Mouse (Mus musculus) kidney, adult 8-10 months (tissue): Measurements from ENCODE around the gene Ralgps1.

Experiments used
- DNase-seq, 2 experiments: peaks; one replicate each; pipeline ENCODE4 v3.0.0; 2022

The Ralgps1 gene

DNA sequence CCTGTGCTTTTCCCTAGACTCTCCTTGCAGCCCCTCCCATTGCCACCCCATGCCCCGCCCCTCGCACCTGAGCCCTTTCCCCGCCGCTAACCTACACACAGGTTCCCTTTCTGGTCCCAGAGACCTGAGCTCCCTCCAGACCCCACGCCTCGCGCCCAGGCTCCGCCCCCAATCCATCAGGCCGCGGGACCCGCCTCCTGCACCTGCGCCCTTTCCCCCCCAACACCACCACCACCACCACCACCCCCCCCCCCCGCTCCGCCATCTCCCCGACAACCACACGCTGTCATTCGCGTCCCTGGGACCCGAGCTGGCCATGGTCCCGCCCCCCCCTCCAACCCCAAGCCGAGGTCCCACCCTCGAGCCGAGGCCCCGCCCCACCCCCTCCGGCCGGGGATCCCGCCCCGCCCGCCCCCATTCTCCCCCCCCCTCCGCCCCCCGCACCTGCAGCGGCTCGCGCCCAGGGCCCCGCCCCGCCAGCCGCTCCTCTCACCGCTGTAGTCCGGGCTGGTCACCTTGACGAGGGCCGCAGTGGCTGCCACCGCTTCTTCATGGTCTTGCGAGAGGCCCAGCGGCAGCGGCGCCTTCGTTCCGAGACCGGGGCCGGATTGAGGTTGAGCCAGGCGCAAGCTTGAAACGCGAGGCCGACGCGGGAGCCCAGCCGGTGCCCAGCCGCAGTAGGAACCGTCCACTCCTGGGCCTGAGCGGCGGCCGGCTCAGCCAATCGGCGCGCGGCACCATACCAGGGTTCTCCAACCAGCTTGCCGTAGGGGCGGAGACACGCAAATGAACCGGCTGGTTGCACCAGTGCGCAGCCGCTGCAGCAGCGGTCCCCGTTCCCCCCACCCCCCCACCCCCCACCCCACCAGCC lies at the start of gene Ralgps1:
Gene Ralgps1, minus strand, starts transcription at position 710 of the 871 bp plus-strand sequence.
- DNase-seq: peak; percentile 98

DNA sequence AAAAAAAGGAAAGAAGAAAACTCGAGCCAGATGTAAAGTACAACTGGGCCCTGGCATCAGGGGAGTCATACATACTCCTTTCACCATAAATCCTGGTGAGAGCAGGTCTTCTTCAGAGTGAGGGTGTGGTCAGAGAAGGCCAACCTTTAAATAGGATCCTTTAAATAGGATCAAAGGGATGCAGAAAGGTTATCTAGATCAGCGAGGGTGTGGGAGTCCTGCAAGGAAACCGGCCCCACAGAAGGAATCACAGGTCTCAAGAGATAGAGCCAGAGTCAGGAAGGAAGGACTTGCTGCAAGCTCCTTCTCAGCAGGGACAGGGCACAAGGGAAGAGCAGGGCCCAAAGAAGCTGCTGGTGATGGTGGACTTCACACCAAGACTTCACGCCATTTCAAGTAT lies 46.2 kb upstream of the Ralgps1 start:
- no peak for DNase-seq

DNA sequence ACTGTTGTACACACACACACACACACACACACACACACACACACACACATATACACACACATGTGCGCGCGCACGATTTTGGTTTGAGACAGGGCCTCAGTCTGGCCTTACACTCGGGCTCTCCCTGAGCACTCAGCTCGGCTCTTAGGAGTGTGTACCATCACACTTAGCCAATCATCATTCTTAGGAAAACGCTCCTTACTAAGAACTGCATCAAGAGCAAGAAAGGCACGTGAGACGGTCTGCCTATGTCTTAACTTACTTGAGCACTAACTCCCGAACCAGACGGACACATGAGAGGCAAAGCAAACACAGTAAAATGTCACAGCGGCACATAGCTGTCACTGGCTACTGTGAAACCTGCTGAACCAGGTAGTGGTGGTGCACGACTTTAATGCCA lies 42.7 kb upstream of the Ralgps1 start:
- DNase-seq: no peak

DNA sequence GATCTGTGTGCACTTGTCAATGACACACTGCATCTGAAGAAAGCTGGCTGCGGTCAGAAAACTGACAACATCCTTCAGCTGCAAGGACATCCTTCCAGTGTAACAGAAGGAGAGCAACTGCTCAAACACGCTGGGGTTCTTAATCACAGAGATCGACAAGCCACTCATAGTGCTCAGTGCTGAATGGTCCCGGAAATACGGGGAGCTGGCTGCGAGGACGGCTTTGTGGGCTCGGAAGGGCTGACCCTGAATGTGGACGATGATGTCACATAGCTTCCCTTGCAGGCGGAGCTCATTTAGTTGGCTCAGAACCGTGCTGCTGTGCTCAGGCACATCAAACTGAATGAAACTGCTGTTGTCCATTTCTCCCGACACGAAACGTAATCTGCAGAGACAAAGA lies 40.8 kb upstream of the Ralgps1 start:
- DNase-seq: no peak

DNA sequence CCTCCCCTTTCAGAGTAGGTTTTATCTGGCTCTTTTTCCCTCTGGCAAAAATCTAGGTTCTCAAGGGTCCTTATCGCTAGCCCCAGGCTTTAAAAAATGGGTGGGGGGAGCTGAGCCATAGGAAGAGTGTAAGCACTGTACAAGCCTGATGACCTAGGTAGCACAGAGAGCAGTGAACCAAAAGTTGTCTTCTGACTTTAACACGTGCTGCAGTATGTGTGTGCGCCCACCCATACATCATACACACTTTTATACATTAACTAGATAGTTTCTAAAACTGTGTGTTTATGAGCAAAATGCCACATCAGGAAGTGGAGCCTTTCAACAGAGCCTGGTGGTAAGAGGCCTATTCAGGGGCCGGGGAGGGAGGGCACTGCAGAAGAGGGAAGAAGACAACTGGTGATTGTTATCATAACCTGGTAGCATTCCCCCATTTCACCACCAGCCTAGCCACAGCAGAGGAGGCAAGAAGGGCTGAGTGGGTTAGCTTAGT lies 32.3 kb upstream of the Ralgps1 start:
- no peak for DNase-seq

DNA sequence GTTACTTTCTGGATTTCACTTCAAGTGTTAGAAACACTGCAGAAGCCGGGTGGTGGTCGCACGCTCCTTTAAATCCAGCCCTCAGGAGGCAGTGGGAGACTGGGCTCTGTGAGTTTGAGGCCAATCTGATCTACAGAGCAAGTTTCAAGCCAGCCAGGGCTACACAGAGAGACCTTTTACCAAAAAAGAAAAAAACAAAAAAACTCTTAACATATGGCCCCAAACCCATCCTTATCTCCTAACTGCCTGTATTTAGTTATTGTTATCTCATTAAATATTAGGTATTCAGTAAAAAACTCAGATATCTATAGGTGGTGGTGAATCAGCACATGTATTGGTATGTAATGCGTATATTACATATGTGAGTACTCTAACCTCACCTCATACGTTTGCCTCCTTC lies 31.4 kb upstream of the Ralgps1 start:
- no peak for DNase-seq

DNA sequence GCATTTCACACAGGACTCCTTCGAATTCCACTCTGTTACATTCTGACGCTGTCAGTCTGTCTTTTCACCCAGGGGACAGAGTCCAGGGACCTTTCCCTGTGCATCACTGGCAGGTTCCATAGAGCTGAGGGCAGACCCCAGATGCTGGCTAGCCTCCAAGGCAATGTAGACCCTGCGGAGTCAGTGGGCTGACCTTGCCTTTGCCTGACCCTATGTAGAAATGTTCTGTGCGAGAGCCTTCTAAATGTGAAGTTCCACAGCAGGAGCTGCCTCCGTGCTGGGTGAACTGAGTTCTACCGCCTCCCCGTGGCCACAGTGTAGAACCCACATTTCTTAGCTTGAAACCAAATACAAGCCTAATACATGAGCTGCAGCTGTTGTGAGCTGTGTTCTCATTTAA lies 30.9 kb upstream of the Ralgps1 start:
- DNase-seq: peak; percentile 44 to 53

DNA sequence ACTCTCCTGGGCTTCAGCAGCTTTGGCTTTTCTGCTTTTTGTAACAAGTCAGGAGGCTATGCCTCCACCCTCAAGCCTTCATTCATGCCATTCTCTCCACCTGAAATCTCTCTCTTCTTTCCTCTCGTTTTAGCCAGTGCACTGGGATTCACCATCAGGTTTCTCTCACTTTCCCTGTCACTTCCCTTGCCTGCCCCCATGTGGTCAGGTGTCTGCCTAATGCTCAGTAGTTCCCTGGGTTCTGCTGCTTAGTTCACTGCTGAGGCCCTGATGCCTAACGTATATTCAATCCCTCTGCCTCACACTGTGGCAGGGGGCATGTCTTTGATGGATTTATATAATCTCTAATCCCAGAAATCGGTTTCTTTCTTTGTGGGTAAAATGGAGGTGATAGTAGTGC lies 29.9 kb upstream of the Ralgps1 start:
- DNase-seq: peak; percentile 9 to 29

DNA sequence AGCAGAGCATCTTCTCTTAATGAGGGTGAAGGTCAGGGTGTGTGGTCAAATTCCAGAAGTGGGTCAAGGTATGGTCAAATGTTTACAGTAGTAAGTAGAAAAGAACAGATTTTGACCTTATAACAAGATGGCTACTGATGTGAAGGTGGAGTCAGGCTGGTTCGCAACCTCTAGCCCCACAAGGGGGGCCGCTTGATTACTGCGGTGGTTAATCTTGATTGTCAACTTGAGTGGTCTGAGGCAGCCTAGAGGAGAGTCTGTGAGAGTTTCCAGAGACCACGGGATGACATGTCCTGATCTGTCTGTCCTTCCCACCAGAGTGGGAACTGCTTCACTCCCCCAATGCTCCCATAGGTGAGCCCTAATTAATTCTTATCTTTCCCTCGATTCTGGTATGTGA lies 29.3 kb upstream of the Ralgps1 start:
- DNase-seq: no peak

DNA sequence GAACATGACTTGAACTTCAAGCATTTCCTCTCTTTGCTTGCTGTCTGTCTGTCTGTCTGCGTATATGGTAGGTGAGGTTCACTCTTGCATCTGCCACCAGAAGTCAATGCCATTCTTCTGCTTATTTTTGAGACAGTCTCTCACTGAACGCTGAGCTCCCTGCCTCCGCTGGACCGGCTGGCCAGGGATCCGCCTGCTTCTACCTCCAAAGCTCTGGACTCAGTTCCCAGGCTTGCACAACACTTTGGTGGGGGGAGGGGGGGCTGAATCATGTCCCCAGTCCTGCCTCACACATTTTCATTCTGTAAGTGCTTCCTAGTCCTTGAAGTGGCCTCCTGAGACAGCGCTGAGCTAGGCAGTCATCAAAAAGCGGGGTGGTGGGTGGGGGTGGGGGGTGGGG lies 27.8 kb upstream of the Ralgps1 start:
- DNase-seq: no peak

DNA sequence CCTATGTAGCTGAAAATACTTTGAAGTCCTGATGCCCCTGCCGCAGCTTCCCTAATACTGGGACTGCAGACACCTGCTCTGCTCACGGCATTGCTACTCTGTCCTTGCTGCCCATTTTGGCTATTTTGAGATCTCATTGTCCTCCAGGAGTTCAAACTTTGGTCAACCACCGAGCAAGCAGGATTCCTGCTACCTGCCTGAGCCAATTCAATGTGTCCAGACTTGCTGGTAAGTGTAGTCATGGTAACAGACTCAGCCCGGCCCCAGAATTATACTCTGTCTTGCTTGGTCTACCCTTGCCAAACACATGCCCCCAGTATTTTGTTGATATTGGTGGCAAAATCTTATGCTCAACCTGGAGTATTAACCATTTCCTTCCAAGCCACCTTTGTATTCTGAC lies 25.8 kb upstream of the Ralgps1 start:
- no peak for DNase-seq

DNA sequence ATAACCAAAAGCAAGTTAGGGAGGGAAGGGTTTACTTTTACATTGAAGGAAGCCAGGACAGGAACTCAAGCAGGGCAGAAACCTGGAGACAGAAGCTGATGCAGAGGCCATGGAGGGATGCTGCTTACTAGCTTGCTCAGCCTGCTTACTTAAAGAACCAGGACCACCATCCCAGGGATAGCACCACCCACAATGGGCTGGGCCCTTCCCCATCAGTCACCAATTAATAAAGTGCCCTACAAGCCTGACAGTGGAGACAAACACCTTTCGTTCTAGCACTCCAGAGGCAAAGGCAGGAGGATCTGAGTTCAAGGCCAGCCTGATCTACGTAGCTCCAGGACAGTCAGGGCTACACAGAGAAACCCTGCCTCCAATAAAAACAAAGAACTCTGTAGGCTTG lies 23.8 kb upstream of the Ralgps1 start:
- DNase-seq: no peak

DNA sequence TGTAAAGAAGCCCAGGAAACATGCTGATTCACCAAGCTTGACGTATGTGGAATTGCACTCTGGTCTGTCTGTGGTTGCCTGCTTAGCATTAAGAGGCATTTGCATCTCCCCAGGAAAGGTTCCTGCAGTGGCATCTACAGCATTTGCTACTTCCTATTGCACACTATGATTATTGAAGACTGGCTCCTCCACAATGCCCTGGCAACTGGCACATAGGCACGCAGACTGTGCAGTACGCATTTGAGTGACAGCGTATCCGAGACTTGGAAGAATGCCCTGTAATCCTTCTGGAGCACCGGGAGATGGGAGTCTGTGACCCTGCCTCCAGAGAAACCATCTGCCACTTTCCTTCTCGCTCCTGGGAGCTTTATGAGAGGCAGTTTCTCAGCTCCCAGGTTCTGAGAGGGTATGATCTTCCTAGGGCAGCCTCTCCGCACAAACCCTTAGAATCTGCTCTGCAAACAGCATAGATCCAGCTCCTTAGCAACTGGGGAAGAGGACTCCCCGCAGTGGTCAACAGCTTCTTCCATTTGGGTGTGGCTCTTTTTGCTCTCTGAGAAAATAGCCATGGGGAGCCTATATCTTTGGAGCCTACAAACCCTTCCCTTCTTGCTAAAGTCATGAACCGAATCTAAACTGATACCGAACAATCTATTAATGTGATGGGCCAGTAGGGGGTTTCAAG lies 22.8 kb upstream of the Ralgps1 start:
- DNase-seq: no peak

DNA sequence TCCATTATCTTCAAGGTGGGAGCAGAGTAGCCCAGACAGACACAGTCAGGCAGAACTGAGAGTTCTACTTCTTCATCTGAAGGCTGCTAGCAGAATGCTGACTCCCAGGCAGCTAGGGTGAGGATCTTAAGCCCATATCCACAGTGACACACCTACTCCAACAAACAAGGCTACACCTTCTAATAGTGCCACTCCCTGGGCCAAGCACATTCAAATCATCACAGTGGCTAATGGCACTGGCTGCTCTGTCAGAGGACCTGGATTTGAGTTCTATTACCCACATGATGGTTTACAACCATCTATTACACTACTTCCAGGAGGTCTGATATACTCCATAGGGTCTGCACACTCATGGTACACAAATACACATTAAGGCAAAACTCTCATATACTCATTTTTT lies 21.7 kb upstream of the Ralgps1 start:
- DNase-seq: no peak

DNA sequence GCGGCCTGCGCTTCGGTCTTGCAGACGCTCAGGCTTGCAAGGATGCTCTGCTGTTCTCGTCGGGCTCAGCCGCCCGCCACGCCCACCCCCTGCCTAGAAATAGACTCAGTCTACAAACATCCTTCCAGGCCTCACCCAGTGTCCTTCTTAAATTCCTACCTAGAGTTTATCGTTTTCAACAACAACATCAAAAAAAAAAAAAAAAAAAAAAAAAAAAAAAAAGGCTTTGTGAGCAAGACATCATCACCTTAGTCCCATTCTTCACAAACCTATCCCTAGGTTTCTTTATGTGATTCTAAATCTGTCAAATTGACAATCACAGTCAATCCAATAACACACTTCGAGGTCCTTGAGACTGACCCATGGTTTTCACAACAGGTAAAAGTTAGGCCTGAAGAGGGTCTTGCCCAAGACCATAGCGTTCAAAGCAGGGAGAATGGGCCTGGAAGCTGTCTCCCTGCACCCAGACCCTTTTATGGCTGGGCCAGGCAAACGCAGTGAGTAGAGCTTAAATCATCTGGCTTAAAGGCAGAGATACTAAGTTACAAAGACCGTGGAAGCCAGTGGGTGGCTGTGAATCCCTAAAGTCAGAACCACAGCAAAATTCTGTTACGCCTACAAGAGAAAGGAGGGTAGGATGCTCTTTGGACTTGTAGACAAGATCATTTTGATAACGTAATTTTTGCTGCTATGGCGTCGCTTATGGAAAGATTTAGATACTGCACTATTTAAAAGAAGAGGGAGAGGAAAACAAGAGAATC lies 542 bp upstream of the Ralgps1 start:
- no peak for DNase-seq

DNA sequence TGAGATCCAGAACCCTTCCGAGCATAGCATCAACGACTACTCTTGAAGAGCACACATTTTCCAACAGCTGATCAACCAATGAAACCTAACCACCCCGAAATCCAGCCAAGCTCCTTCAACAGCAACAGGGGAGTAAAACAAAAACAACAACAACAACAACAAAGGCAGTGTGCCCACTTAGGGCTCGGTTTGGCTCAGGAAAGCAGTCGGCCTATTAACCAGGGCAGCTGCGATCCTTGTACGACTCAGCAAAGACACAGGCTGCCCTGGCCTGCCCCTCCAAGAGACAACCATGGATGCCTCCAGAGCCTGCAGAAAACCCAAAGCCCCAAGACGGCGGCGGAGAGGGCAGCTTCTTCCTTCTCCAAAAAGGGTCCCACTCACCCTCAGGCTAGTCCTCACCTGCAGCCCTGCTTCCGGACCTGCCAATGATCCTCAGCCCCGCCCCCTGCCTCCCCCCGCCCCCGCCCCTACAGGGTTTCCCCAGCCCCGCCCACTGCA lies 960 bp downstream of the Ralgps1 start:
- DNase-seq: no peak

DNA sequence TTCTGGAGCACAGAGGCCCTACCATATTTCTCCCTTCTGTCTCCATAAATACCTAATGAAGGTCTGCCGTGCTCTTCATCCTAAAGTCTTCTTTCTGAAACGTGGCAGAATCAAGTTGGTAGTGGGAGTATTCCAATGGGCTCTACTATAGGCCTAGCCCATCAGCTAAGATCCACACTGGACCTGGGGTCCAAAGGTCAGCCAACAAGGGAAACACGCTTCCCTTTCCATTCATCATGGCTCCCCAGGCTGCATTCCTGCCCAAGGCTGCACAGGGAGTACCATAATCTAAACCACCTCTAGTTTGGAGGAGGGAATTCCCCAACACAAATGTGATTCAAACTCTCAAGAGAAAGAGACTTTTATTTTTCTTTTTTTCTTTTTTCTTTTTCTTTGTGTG lies 1.8 kb downstream of the Ralgps1 start:
- DNase-seq: peak in 1 of 2 experiments; percentile 17

DNA sequence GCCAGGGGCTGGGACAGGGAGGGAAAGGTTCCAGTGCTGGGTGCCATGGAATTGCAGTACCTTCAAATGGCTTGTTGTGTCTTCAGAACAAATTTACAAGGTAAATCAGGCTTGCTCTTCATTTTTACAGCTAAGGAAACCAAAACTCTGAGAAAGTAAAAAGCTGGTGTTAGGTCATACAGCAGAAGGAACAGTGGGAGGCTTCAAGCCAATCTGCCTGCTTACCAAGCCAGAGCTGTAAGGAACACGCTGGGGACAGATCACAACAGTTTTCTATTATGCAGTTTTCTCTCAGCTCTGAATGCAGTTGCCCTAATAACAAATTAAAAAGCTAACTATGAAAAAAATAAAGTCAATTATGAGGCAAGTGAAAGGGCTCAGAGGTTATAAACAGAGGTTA lies 2.8 kb downstream of the Ralgps1 start:
- no peak for DNase-seq

DNA sequence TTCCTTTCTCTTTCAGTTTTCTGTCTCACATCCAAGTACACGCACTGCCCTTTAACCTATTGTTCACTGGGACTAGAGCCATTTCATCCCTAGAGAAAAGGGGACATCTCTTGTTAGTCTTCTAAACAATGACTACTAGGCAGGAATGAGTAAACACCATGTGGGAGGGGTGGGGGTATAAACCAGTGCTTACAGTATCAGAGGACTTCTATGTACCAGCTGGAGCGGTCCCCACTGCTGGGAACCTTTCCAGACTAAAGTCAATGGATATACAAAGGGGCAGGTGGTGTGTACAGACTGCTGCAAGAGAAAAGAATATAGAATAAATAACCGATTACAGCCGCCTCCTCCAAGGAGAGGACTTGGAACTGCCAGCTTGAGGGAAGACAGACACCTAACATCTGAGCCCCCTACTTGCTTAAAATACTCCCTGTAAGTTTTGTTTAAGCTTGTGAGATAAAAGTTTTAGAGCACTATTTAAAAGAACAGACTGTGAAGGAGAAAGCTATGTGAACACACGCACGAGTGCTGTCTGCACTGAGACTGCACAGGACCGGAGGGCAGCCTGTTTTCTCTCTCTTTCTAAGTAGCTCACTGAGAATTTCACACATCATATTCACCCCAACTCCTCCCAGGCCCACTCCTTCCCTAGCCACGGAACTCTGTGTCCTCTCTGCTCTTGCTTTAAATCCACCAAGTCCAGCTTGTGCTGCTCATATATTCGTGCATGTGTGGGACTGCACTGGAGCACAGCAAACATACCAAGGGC lies 5.4 kb downstream of the Ralgps1 start:
- DNase-seq: peak in 1 of 2 experiments; percentile 40

DNA sequence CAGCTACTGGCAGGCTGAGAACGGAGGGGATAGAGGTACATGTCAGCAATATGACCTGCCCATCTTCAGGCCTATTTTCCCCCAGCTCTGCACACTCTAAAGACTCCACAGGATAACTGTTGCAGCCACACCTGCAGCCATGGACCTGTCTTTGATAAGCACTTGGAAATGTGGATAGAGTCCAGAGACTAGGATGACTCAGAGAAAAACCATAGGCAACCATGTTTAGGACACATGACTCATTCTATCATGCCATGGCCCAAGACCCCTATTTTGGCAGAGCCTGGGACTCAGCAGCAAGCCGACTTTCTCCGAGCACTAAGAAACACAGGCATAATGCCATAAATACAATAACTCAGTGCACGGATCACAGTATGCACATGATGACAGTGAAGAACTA lies 6.6 kb downstream of the Ralgps1 start:
- DNase-seq: no peak

DNA sequence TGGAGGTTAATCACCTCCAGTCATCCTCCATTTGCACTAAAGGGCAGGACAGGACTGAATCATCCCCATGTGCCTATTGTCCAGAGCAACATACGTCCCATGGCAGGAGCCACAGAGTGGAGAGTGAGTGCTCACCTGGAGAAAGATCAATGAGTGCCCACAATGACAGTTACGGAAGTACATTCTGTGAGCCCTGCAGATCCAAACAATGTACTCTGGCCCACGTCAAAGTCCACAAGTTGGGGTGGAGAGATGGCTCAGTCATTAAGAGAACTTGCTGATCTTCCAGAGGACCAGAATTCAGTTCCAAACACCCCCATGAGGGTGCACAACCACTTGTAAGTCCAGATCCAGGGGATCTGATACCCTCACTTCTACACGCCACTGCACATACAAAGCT lies 7.4 kb downstream of the Ralgps1 start:
- DNase-seq: peak; percentile 37 to 67

DNA sequence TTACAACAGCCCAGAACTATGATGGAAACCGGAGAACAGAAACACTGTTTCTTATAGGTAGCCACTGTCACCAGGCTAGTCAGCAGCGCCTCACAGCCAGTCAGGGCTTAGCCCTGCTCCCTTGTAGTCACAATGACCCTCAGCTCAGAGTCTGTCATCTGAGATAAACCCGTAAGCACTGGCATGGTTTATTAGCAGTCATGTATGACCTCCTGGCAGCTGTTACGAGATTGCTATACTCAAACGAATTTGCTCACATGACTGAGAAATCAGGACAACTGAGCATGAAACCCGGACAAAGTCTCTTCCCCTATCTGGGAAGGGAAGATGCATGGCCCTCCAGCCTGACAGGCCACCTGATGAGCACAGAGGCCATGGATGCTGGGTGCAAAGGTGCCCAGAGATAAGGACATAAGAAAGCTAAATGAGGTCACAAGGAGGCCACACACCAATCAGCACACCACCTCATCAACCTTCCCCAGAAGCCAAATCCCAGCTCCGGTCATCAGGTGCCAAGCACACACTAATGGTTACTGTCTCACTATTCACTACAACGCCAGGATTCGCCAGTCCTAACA lies 10.1 kb downstream of the Ralgps1 start:
- DNase-seq: no peak
